Mouse (Mus musculus) kidney, postnatal 36 days (tissue): ENCODE results near the gene Dnah9.

Experiments used
- DNase-seq, 2 experiments: peaks; one replicate each; pipeline ENCODE4 v3.0.0; 2021 to 2022; ENCODE audit warnings: mixed read lengths in 2 of 2

Gene Dnah9

DNA sequence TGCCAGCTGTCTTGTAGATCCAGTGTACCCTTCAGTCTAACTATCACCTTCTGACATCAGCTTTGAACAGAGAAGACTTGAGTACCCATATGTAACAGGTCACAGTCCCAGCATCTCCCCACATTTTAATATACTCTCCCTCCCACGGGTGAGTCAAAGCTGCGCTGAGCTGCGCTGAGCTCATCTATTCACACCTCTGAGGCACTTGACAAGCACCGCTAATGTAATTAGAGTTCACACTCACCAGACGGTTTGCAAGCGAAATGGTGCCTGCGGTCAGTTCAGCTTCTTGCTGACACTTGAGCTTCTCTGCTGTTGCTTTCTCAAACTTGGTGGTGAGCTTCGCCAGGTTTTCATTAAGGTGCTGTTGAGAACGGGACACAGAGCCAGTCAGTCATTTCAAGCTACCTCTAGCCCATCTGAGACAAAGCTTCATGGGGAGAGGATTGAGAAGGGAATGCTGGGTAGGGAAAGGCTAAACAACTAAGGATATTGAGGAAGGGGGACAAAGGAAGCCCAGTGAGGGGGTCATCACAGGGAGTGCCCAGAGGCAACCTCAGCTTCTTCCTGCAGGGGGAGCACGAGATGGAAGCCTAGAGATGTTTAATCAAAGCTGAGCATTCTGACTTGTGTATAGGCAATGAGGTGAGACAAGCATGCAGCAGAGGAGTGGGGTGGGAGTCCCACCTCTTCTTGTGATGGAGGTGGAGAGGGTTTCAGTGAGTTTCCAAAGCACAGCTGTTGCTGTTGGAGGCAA, 249.7 kb downstream of the Dnah9 start:
- DNase-seq = no peak

DNA sequence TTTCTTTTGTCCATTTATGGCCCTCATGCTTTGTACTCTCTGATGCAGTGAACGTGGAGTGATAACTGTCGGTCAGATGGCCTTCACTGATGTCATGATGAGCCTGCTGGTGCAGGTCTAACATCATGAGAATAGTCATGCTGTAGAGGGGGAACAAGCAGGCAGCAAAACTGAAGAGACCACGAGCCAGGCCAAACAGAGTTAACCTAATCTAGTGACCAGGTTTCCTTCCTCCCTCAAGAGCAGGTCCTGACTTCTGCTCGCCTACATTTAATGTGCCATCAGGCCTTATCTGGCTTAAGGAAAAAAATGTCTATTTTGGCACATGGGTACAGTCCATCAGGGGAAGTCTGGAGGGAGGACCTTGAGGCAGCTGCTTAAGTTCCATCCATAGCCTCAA, 259.2 kb downstream of the Dnah9 start:
- no peak for DNase-seq

DNA sequence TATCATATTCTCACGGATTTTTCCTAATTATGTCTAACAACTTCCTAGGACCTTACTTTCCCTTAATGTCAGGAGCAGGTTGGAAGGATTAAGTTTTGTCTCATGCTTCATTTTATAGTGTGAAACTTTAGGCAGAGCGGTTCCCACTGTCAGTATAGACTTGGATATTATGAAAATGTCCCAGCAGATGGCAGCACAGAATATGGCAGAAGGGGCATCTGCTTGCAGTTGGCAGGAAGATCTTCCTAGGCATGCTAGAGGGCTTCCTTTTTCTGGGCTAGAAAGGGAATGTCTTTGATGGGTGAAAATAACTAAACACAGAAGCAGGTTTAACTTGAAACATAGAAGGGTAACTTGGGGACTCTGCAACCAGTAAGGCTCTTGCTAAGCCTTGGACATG, 262.9 kb downstream of the Dnah9 start:
- DNase-seq = peak; percentile 8 to 51

DNA sequence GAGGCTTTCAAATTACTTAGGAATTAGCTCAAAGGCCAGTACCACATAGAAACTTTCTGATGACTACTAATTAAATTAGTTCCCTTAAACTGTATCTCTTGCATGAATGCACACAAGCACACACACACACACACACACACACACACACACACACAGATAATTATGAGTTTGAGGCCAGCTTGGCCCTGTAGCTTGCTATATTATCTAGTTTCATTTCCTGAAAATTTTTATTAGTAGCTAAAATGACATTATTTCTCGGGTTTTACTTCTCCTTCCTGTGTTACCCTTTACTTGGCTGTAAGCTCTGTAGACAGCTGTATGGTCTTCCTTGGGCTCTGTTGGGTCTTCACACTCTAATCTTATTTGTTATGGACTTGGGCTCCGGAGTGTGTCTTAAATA, 264.4 kb downstream of the Dnah9 start:
- DNase-seq = no peak

DNA sequence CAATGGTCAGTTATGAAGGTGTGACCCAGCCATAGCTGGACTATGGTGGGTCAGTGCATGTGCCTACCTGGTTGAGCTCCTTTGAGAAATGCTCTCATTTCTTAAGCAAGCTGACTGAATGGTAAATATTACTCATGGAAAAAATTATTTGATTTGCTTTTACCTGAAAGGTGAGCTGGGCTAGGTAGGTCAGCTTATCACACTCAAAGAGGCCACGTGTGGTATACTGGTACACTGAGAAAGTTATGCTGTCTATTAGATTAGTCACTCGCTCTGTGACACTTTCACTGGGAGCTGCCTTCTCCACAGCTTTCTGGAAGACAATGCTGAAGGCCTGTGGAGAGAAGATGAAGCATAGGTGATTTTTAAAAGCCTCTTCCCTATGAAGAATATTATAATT, 286.9 kb downstream of the Dnah9 start:
- no peak for DNase-seq

DNA sequence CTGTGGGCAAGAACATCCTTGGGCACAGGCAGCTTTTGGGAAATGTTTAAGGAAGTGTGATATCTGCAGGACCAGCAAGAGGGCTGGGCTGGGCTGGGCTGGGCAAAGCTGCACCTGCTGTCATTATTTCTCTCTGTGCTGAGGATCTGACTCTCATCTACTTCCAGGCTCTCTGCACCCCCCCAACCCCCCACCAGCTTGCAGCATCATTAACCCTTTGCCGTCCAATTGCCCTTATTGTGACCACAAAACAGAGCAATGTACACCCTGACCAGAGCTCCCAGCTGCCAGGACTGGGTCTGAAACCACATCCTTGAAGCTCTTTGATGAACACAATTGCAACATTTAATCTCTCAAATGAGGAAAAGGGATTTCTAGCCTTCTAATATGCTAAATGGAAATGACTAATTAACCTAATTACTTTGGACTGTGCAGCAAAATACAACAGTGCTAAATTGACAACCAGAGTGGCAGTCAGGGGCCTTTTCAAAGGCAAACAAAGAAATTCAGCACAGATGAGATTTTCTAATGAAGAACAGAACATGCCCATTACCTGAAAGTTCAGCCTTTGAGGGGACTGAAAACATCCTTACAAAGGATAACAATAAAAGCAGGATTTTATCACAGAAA, 291.1 kb downstream of the Dnah9 start:
- no peak for DNase-seq

DNA sequence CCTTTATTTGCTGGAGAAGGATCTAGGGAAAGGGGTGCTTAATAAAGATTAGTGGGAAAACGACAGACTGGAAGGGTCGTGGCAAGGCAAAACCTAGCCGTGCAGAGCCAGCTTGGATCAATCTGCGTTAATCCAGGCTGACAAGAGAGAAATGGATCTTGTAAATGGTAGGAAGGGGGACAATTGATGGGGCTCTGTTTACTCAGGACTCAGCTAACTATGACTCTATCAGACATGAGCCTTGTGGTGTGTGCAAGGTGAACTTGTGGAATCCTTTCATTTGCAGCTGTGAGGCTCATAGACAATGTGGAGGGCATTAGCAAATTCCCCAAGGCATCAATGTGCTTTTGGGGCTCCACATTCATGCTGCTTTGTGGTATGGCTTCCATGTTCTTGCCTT, 306.9 kb downstream of the Dnah9 start:
- no peak for DNase-seq

DNA sequence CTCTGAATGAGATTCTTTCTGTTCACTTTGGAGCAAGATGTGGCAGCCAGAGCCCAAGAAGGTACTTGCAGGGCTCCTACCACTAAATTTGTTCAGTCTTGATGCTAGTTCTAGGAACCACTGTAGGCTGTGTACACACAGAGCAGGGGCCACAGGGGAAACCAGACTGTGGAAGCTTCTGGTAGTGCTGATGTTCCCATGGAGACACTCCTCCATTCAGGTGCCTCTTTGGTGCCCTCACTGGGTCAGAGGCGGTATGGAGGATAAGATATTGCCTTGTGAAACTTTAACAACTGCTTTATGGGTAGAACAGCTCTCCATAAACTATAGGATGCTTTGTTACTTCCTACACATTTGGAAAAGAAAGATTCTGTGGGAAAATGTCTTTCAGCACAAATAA, 316.3 kb downstream of the Dnah9 start:
- DNase-seq = no peak

DNA sequence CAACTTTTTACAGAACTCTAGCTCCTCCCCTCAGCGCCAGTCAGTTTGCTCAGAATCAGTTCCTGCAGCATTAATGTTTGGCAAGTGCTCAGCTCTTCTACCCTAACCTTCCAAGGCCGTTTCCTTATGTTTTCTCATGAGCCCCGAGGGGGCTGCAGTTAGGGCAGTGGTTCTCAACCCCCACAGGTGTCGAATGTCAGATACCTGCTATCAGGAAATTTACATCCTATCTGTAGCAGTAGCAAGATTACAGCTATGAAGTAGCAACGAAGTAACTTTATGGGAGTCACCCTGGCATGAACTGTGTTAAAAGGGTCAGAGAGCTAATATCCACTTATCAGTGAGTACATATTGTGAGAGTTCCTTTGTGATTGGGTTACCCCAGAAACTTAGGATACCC, 321.9 kb downstream of the Dnah9 start:
- DNase-seq = no peak

DNA sequence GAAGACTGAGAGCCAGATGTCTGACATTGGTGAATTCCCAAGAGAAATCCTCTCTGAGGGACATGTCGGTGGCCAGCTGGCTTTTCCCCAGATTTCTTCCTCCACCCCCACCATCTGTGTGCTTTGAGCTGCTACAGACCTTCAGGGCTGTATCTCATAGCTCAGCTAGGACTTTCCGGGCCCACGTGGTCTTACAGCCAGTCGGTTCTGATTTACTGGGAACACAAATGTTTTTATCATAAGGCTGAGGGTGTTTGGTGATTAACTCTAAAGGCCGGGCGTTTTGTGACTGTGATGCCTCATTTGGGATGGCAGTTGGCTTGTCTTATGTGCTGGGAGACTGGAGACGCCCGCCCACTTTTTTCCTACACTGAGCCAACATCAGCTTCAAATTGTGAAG, 329.4 kb downstream of the Dnah9 start:
- peak; percentile 6 to 35 for DNase-seq

DNA sequence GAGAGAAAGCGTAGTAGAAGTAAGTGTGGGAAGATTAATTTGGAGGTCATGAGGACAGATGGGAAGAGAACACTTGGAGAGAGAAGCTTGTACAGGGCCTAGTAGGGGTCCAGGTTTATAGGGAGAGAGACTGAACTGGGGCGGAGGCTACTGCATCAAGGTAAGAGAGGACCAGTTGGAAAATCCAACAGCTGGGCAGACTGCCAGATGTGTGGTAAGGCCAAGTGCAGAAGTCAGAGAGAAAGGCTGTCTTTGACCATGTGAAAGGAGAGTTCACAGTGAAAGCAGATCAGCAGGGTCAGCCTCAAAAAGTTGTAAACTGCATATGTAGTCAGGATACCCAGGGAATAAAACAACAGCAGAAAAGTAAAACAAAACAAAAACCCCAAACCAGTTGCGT, 343.8 kb downstream of the Dnah9 start:
- DNase-seq = peak in 1 of 2 experiments; percentile 34

DNA sequence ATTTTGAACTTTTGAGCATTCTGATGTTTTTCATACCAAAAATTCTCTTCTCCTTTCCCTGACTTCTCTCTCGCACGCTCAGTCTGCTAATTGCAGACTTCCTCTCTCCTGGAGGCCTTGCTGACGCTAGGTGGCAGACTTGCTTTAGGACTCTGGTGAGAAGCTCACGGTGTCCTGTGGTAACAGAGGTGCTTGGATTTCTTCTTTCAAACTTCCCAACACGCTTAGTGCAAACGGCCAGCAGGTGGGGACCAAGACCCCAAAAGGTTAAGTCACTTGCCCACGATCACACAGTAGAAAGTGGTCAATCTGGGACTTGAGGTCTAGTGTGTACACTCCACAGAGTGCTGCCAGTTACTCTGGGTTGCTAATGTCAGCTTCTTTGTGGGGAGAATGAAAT, 347.5 kb downstream of the Dnah9 start:
- peak; percentile 57 to 84 for DNase-seq

DNA sequence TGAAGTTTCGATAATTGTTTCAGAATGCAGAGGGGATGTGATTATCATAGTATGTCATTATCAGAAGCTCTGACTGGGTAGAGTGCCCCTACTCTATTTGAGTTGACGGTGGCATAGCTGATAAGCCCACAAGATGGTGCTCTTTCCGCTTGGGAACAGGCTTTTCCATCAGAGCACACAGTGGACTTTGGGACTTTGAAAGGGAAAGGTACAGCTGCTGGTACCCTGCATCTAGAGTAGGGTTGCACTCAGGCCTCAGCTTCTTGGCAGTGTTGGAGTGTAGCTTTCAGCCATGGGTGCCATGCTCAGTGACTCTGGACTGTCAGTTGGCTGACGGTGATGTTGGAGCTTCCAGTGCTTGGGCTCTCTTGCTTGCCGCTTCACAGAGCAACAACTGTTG, 348.1 kb downstream of the Dnah9 start:
- peak; percentile 40 to 45 for DNase-seq

DNA sequence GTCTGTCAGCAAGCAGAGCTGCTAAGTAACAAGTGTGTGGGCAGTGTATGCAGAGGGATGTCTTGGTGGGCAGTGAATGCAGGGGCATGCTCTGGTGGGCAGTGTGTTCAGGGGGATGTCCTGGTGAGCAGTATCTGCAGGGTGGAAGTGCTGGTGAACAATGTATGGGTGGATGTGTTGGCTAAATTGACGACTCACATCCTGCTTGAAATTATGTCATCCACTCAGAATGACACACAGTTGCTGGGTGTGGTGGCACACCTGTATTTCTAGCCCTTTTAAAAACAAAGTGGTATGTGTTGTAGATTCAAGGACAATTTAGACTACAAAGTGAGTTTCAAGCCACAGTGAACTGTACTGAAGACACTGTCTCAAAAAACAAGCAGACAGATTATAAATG, 350.2 kb downstream of the Dnah9 start:
- no peak for DNase-seq

DNA sequence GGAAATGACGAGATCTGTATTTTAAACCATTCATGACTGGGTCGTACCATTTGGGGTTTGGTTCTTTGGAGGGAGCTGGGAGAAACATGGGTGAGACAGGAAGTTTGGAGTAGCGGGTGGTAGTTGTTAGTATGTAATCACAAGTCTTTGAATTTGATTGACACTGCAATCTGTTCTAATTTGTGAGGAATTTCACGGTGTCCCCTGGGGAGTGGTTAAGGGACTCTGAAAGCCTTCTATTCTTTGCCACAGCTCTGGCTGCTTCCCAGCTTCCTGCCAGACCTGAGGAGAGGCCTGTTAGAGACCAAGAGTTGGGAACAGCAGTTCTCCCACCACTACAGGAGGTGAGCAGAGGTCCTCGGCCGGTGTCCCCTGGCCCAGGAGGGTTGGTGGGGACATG, 352.1 kb downstream of the Dnah9 start:
- DNase-seq = no peak

DNA sequence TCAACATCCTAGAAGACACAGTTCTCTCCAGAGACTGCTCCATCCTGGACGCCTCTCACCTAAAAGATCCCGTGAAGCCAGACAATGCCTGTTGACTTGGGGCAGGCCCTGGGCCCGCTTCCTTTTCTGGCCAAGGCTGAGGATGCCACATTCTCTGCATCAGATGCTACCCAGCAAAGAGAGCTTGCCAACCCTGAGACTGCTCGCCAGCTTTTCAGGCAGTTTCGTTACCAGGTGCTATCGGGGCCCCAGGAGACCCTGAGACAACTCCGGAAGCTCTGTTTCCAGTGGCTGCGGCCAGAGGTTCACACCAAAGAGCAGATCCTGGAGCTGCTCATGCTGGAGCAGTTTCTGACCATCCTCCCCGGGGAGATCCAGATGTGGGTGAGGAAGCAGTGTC, 354.0 kb downstream of the Dnah9 start:
- DNase-seq = no peak

DNA sequence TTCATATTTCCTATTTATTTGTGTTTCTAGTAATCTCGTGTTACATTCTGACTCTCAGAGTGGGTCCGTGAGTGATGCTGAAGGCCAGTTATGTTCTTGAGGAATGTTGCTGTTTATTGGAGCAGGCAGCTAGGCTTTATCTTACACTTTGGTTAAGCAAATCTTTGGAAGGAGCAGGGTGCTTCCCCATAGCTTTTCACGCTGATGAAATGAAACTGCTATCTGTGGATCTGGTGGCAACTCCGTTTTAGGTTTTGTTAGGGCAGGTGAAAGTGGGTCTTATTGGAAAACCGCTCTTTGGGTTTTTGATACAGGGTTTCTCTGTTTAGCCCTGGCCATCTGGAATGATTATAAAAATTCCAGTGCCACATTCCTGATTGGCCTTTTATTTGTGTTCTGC, 356.3 kb downstream of the Dnah9 start:
- DNase-seq = no peak

DNA sequence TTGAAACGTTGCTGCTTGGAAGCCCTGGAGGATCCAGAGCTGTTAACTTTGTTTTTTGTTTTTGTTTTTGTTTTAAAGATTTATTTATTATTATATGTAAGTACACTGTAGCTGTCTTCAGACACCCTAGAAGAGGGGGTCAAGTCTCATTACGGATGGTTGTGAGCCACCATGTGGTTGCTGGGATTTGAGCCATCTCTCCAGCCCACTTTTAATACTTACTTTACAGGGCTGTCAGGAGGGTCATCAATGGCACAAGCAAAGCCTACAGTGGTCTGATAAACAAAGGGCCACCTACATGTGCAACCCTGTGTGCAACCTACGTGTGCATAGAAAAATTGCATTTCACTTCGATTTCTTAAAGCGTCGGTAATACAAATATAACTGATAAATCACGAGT, 360.8 kb downstream of the Dnah9 start:
- DNase-seq = peak in 1 of 2 experiments; percentile 4

DNA sequence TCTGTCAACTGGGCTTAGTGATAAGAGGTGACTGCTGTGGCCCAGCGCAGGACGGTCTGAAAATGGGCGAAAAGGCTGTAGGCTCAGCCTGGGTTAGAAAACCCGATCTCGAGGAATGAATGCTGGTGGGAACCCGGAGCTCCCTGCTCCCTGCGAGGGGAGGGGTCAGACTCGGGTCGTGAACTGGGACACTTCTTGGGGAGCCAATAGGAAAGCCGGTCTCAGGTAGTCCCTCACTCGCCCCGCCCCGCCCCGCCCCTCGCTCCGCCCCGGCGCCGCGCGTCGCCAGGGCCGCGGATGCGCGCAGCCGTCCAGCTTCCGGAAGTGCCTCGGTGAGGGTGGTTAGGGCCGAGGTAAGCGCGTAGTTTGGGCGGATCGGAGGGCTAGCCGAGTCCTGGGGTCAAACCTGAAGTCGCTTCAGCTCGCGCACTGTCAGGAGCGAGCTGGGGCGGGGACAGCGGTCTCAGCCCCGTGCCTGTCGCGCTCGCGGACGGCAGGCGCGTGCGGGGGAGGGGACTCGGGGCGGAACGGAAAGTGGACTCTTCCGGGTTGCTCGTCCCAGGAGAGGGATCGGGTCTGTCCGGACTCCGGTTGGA, 361.3 kb downstream of the Dnah9 start, which contains the start of gene Zkscan6:
Gene Zkscan6, plus strand, starts transcription at position 267 of the 596 bp plus-strand sequence.
- DNase-seq = peak; percentile 92 to 94

DNA sequence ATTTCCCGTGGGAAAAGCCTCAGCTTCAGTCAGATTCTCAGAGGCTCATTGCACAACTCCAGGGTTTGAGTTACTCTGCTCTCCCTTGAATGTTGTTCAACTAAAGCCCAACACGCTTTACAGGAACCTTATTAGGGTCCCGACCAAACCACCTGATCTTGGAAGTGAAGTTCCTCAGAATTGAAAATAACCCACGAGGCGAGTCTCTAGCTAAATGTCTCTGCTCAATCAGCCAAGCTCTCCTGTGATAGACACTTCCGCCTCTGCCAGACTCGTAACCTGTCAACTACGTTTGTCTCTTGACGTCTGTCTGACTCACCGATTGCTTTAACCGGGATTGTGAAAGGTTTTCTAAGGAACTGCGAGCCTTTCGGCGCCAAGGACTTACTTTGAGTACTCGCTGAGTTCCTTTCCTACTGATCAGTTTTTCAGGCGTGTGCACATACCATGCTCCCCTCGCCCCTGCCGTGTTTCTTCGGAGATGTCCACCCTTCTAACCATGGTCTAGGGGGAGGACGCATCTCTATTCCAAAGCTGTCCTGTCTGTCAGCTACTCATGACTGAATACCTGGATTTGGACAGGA, 361.9 kb downstream of the Dnah9 start:
- DNase-seq = peak; percentile 49 to 51

DNA sequence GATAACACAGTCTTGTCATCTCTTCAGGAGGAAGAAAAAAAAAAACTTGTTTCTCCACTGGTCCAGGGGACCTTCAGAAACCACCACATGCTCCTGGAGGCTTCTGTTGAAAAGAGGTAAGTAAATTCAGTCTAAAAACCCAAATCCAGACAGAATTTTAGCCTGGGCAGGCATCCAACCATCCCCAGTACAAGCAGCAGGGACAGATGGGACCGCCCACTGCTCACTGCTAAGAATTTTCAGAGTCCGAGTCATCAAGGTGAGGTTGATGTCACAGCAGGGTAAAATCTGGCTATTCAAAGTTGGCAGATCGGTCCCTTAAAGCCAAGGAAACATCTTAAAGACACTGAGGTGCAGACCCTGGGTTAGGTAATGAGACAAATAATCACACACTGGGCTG, 366.5 kb downstream of the Dnah9 start:
- no peak for DNase-seq

DNA sequence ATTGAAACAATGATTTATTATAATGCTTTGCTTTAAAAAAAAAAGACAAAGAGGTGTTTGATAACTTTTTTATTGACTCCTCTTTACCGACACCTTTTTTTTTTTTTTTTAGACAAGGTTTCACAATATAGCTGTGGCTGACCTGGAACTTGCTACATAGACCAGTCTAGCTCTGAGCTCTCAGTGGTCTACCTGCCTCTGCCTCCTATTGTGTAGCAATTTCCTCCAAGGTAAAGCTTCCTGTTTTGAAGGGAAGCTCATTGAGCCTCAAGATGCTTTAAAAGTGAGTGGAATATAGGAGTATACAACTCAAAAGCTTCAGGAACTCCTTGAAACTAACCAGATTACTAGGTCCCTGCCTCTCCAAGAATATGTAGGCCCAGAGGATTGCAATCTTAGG, 372.5 kb downstream of the Dnah9 start:
- DNase-seq = no peak

DNA sequence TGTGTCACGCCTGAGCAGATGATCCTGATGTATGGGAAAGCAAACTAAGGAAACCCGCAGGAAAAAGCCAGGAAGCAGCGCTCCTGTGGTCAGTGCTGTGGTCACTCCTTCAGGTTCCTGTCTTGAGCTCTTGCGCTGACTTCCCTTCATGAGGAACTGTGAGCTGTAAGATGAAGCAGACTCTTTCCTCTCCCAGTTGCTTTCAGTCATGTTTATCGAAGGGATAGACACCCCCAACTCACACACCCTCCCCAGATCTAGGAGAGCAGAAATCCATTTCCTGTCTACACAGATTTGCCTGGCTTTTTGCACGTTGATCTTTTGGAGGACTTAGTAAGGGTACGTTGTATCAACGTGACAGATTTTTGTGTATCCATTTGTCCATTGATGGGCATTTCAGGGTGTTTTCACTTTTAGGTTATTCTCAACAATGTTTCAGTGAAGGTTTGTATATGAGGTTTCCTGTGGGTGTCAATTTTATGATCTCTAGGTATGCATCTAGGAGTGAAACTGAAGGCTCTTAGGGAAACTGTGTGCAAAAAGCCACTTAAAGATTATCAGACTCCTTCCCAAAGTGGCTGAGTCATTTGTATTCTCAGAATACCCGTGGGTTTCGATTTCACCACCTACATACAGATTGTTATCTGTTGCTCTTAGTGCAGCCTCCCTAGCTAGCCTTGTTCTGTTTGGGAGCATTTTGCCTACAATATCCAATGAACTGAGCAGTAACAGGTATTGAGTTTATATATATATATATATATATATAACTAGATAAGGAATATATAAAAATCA, 373.7 kb downstream of the Dnah9 start:
- no peak for DNase-seq
